Mouse (Mus musculus): ENCODE measurements around the gene Prpf6.

- TF ChIP-seq CTCF (conservative IDR thresholded peaks at IDR 0.05; ENCODE audit: low read length), result no peak
- no peak for TF ChIP-seq POU5F1 (IDR thresholded peaks at IDR 0.05; ENCODE audit: borderline replicate concordance, low read length)
Measured at GRCm38 (mm10) chr2:181577981-181578581, 13.6 kb upstream of the Prpf6 start.
